Mouse (Mus musculus): ENCODE measurements at regions not wholly inside any gene's neighbourhood (a gene's known extent, or its start where the extent isn't known, plus 50 kb on each side); places are given as distances from the start of the nearest gene placed in this dataset.

DNA sequence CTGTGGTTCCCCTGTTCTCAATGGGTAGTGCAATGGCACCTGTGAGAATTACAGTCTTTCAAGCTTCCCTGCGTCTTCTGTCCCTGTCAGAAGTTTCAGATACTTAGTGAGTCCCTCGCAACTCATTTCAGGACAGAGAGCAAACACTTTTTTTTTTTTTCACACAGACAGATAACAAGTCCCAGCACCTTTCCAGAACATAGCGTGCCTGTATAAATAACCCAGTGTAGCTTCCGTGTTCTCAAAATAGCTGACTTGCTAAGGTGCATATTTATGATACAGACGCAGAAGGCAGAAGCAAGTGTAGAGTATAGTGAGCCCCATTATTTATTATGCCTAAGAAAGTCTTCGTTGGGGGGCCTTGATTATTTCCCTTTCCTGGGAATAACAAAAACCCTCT is 929.4 kb downstream of the Robo2 start:
- TF ChIP-seq HCFC1 (IDR thresholded peaks at IDR 0.05; ENCODE audit: borderline replicate concordance, insufficient read depth, low read length) (no peak), ZC3H11A (IDR thresholded peaks at IDR 0.05; ENCODE audit: borderline replicate concordance, low read depth, low read length) (no peak)

All from ES-E14 (cell line).